In genomic region chr5:125244825-125245533, GRCm38 (mm10) we compare ENCODE assay signal across 8 mouse cellular contexts.
DNase-seq lines count a peak whose midpoint lies in the region; ATAC-seq and TF ChIP-seq lines count a peak whose summit lies in the region.

No protein-coding gene starts in this region.

- WGBS in hindbrain, embryonic 13.5 days: 9% methylated on average over 11 of the region's 13 CpGs
- WGBS in neural tube, embryonic 11.5 days: 6% methylated on average over 12 of the region's 13 CpGs

- peak overlapping the region; percentile 52 for H3K4me2 ChIP-seq in hindbrain, embryonic 13.5 days
- H3K4me2 ChIP-seq in neural tube, embryonic 11.5 days (ENCODE audit: low read depth): peak overlapping the region; percentile 44

- no peaks in the 10 kb centered on the region for H3K36me3 ChIP-seq in hindbrain, embryonic 13.5 days
- no peaks in the 10 kb centered on the region for H3K36me3 ChIP-seq in neural tube, embryonic 11.5 days (ENCODE audit: control insufficient read depth, insufficient read depth, low read length)

- DNase-seq in kidney, postnatal 4 days: peak; percentile 27 to 43
- no peak for DNase-seq in kidney, postnatal 14 days
- DNase-seq in neural tube, embryonic 11.5 days (ENCODE audit: low spot score): peak; percentile 51
- no peak for DNase-seq in adrenal gland, postnatal 36 days
- no peak for DNase-seq in left cerebral cortex, adult 9 months (ENCODE audit: low spot score in 2 of 2)
- DNase-seq in layer of hippocampus, postnatal 36 days: no peak

- no peak overlapping the region for H3K4me3 ChIP-seq in cortical plate, adult 2 months (ENCODE audit: insufficient read depth, low read length)
- H3K4me3 ChIP-seq in hindbrain, embryonic 13.5 days: peak overlapping the region; percentile 20; the same call in 1 of the 2 replicates
- peak overlapping the region; percentile 4; the same call in 1 of the 2 replicates for H3K4me3 ChIP-seq in neural tube, embryonic 11.5 days (ENCODE audit: low read depth, low read length)

- no peak for TF ChIP-seq POLR2A in cortical plate, adult 2 months (IDR thresholded peaks at IDR 0.05; ENCODE audit: extremely low read depth, insufficient read depth, low read length)

- H3K4me1 ChIP-seq in cortical plate, adult 2 months (ENCODE audit: control insufficient read depth, insufficient read depth, low read length): peaks cover 5% of the 10 kb centered on the region
- peaks cover 59% of the 10 kb centered on the region for H3K4me1 ChIP-seq in hindbrain, embryonic 13.5 days (replicated peaks)
- peaks cover 27% of the 10 kb centered on the region for H3K4me1 ChIP-seq in neural tube, embryonic 11.5 days (ENCODE audit: control insufficient read depth, insufficient read depth, low read length)

- no peaks in the 10 kb centered on the region for H3K9me3 ChIP-seq in hindbrain, embryonic 13.5 days
- no peaks in the 10 kb centered on the region for H3K9me3 ChIP-seq in neural tube, embryonic 11.5 days (ENCODE audit: control insufficient read depth, low read length)

- peak; percentile 52 for ATAC-seq in hindbrain, embryonic 13.5 days (ENCODE audit: low FRiP score)
- peak; percentile 33; the same call in 1 of the 2 replicates for ATAC-seq in neural tube, embryonic 11.5 days (ENCODE audit: insufficient read depth, low FRiP score, low TSS enrichment)

- no peak for TF ChIP-seq CTCF in cortical plate, adult 2 months (IDR thresholded peaks at IDR 0.05; ENCODE audit: extremely low read depth, insufficient read depth, low read length)

- peak overlapping the region; percentile 20 for H3K27ac ChIP-seq in cortical plate, adult 2 months (ENCODE audit: insufficient read depth, low read length)
- H3K27ac ChIP-seq in hindbrain, embryonic 13.5 days: peak overlapping the region; percentile 95
- peak overlapping the region; percentile 85 for H3K27ac ChIP-seq in neural tube, embryonic 11.5 days (ENCODE audit: low read depth, low read length)

- no peaks in the 10 kb centered on the region for H3K27me3 ChIP-seq in hindbrain, embryonic 13.5 days
- H3K27me3 ChIP-seq in neural tube, embryonic 11.5 days (ENCODE audit: control insufficient read depth, insufficient read depth, low read length): no peaks in the 10 kb centered on the region

- H3K9ac ChIP-seq in hindbrain, embryonic 13.5 days: peak overlapping the region; percentile 62
- peak overlapping the region; percentile 62 for H3K9ac ChIP-seq in neural tube, embryonic 11.5 days (ENCODE audit: low read length)

Comparison
In these comparisons a context has a peak if more than half of its experiments do, and no peak if none do; other contexts are left out.
1. DNase-seq: peak in kidney, postnatal 4 days (2 of 2) and neural tube, embryonic 11.5 days (single experiment); none in kidney, postnatal 14 days (single experiment), adrenal gland, postnatal 36 days (0 of 2), left cerebral cortex, adult 9 months (0 of 2) and layer of hippocampus, postnatal 36 days (0 of 2).
2. H3K27ac ChIP-seq: peak in every context shown above with its lines; median percentile 95 in hindbrain, embryonic 13.5 days; 85 in neural tube, embryonic 11.5 days; 20 in cortical plate, adult 2 months.